Mouse (Mus musculus) olfactory bulb, adult 2 months (tissue): Measurements from ENCODE around the gene Mrtfb.

Experiments
- CTCF ChIP-seq: fragments of 200-500 bp; IDR thresholded peaks from 2 replicates; pipeline ENCODE4 v1.5.1; 2012; ENCODE audit warnings: low read depth, mild to moderate bottlenecking, low read length, moderate library complexity; ENCODE audit not compliant: insufficient read depth
- POLR2A ChIP-seq: fragments of 200-500 bp; IDR thresholded peaks from 2 replicates; pipeline ENCODE4 v1.6.1; 2012; ENCODE audit warnings: mild to moderate bottlenecking, low read depth, low read length, moderate library complexity; ENCODE audit not compliant: insufficient read depth

DNA sequence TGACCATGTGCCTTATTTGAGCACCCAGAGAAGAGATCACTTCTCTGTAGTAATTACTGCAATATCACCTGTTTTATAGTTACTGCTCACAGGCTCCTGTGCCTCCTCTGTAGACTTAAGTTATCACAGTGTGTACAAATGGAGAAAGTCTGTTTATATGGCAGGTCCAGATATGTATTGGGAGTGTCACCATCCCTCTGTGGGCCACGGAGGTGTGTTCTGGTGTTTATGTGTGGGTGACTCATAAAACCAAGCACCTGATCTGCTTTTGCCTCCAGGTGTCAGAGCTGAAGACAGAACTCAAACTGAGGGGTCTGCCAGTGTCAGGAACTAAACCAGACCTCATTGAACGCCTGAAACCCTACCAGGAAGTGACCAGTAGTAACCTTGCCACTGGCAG, 144.1 kb downstream of the Mrtfb start:
- TF ChIP-seq CTCF: no peak
- TF ChIP-seq POLR2A: no peak
